Mouse (Mus musculus) ES-Bruce4 (cell line): ENCODE measurements around the gene Mettl27. TPM values are rescaled to one million over a fixed set of nuclear protein-coding genes. Genes with fewer than 3 reads are reported as not detected.
"Not testable (repeated sequence)": the region's sequence is repeated elsewhere in the genome, so short reads cannot be mapped to it uniquely, and the experiment has no call there.

Experiments
- H3K27ac ChIP-seq: 2 replicates; pipeline ENCODE4 v1.5.1; 2012; ENCODE audit warnings: low read length, inconsistent platforms; ENCODE audit not compliant: insufficient read depth
- H3K27me3 ChIP-seq: 2 replicates; pipeline ENCODE4 v1.6.1; 2012; ENCODE audit warnings: mild to moderate bottlenecking, low read length, inconsistent platforms; ENCODE audit not compliant: control insufficient read depth, poor library complexity, insufficient read depth, severe bottlenecking
- H3K36me3 ChIP-seq: 2 replicates; pipeline ENCODE4 v1.6.1; 2012; ENCODE audit warnings: inconsistent platforms, mild to moderate bottlenecking, low read length, moderate library complexity; ENCODE audit not compliant: control insufficient read depth, poor library complexity, insufficient read depth, severe bottlenecking
- H3K4me1 ChIP-seq: one replicate; pipeline ENCODE4 v1.8.1; 2011; ENCODE audit warnings: low read length; ENCODE audit not compliant: control insufficient read depth, insufficient read depth
- H3K4me3 ChIP-seq: 2 replicates; pipeline ENCODE4 v1.5.1; 2011; ENCODE audit warnings: low read depth, mild to moderate bottlenecking, low read length
- H3K9ac ChIP-seq: 2 replicates; pipeline ENCODE4 v1.6.1; 2012; ENCODE audit warnings: low read depth, mild to moderate bottlenecking, inconsistent platforms; ENCODE audit not compliant: poor library complexity, severe bottlenecking
- H3K9me3 ChIP-seq: replicated peaks from 2 replicates; pipeline ENCODE4 v1.6.1; 2012; ENCODE audit warnings: mild to moderate bottlenecking, low read length, inconsistent platforms; ENCODE audit not compliant: control insufficient read depth, poor library complexity, insufficient read depth, severe bottlenecking
- CTCF ChIP-seq: IDR thresholded peaks from one replicate; pipeline ENCODE4 v1.8.1; 2011; ENCODE audit warnings: low read depth, low read length
- EP300 ChIP-seq: IDR thresholded peaks from 2 replicates; pipeline ENCODE4 v1.6.1; 2011; ENCODE audit warnings: low read depth, low read length; ENCODE audit not compliant: insufficient read depth
- POLR2A ChIP-seq: IDR thresholded peaks from one replicate; pipeline ENCODE4 v1.8.1; 2011; ENCODE audit warnings: low read length; ENCODE audit not compliant: insufficient read depth
- polyA plus RNA-seq: library from polyadenylated mRNA; stranded (reverse); fragments of >200 nt; gene quantifications from 2 replicates; pipeline ENCODE4 v1.2.4, GENCODE M21; 2011; ENCODE audit warnings: low read depth; ENCODE audit not compliant: missing spikeins, insufficient read depth, insufficient read length

Gene Mettl27
- polyA plus RNA-seq, 1 experiment = 36.3 TPM

DNA sequence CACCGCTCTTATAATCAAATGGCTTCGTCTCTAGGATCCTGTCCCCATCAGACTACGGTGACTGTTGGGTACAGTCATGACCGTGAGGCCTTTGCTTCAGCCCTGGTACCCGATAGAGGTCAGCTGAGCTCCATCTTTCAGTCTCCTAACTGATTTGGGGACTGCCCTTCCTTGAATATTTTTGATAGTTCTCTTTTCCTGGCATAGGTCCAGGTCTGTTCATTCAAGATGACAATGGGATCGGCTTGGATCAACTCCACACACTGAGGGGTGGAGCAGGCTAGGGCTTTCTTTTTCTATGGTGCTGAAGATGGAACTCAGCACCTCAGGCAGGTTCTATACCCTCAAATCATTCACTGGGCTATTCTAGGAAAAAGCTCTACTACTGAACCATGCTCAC, 3.9 kb downstream of the Mettl27 start:
- no peaks in the 10 kb centered on the region for H3K27me3 ChIP-seq
- TF ChIP-seq EP300 = no peak
- TF ChIP-seq POLR2A = no peak
- no peak for TF ChIP-seq CTCF
- no peak overlapping the region for H3K9ac ChIP-seq
- peaks cover 30% of the 10 kb centered on the region for H3K36me3 ChIP-seq
- H3K9me3 ChIP-seq = peaks cover 19% of the 10 kb centered on the region
- no peak overlapping the region for H3K4me3 ChIP-seq
- H3K4me1 ChIP-seq = peaks cover 6% of the 10 kb centered on the region
- peak overlapping the region; percentile 90 for H3K27ac ChIP-seq

DNA sequence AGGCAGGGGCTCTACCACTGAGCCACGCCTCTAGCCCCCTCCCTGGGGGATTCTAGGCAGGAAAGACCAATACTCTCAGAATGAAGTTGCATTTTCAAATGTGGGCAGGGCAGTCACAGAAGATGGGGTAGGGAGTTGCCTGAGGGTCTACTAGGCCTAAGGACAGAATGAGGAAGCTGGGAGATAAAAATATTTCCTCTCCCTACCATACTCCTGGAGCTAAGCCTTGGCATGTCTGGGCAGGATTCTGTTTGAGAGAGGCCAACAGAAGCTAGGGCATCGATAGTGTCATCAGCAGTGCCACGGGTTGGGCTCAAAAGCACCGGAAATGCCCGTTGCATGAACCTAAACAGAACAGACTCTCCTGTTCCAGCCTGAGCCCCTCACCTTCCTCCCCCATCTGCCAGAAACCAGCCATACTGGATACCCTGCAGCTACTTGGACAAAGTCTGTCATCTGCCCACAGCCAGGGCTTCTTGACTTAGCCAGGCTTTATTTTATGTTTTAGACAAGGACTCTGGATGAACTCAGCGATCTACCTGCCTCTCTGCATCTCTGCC, 4.5 kb downstream of the Mettl27 start:
- Histone ChIP-seq H3K4me1 (peaks cover 6% of the 10 kb centered on the region), H3K9me3 (peaks cover 19% of the 10 kb centered on the region), H3K27ac (peak overlapping the region; percentile 90), H3K27me3 (no peaks in the 10 kb centered on the region), H3K4me3 (no peak overlapping the region), H3K9ac (no peak overlapping the region), H3K36me3 (peaks cover 33% of the 10 kb centered on the region)
- TF ChIP-seq CTCF (no peak), EP300 (peak; percentile 59; the same call in 1 of the 2 replicates)

DNA sequence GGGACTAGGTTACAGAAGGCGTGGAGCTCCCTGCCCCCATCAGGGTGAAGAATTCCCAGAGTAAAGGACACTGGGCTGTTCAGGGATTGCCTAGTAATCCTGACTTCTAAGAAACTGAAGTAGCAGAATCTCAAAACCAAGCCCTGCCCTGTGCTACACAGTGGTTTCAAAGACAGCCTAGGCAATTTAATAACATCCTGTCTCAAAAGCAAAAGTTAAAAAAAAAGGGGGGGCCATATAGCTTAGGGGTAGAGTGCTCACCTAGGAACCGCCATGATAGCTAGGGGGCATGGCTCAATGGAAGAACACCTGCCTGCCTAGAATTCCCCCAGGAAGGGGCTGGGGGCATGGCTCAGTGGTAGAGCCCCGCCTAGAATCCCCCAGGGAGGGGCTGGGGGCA, 6.9 kb downstream of the Mettl27 start:
- no peak for TF ChIP-seq EP300
- no peak for TF ChIP-seq CTCF
- no peak for TF ChIP-seq POLR2A
- H3K9me3 ChIP-seq = peaks cover 10% of the 10 kb centered on the region; the same call in 1 of the 2 replicates
- H3K9ac ChIP-seq = no peak overlapping the region
- H3K4me3 ChIP-seq = no peak overlapping the region
- H3K27me3 ChIP-seq = no peaks in the 10 kb centered on the region
- H3K36me3 ChIP-seq = peaks cover 23% of the 10 kb centered on the region
- H3K4me1 ChIP-seq = peaks cover 6% of the 10 kb centered on the region
- H3K27ac ChIP-seq = peak overlapping the region; percentile 75

DNA sequence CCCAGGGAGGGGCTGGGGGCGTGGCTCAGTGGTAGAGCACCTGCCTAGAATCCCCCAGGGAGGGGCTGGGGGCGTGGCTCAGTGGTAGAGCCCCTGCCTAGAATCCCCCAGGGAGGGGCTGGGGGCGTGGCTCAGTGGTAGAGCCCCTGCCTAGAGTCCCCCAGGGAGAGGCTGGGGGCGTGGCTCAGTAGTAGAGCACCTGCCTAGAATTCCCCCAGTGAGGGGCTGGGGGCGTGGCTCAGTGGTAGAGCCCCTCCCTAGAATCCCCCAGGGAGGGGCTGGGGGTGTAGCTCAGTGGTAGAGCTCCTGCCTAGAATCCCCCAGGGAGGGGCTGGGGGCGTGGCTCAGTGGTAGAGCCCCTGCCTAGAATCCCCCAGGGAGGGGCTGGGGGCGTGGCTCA, 7.4 kb downstream of the Mettl27 start:
- not testable (repeated sequence) for H3K9me3 ChIP-seq, H3K9ac ChIP-seq, H3K27me3 ChIP-seq, H3K4me3 ChIP-seq, H3K4me1 ChIP-seq, H3K27ac ChIP-seq
- H3K36me3 ChIP-seq = peaks cover 18% of the 10 kb centered on the region

DNA sequence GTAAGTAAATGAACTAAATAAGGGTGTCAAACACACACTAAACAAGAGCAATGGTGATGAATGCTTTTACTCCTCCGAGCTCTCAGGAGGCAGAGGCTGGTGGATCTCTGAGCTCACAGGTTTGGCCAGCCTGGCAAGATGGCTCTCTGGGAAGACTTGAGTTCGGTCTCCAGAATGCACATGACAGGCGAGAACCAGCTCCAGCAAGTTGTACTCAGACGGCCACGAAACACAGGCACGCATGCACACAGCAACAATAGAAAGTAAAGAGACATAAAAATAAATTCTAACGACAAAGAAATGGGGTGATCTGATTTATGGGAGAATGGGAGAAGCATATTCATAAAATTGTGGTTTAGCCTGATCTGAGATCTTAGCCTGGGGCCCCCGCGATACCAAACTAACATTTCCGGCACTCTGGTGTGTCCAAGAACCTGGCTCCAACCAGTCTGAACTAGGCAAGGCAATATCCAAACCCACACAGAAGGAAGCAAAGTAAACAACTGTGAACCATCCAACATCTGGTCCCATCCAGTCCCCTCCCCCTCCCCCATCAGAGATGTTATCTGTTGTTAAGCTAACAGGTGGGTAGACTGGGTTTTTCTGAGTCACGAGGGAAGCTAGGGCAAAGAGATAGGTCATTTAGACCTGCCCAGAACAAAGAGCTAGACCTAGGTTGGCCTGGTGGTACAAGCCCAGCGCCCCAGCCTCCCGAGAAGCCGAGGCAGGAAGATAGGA, 9.5 kb downstream of the Mettl27 start:
- Histone ChIP-seq H3K36me3 (peaks cover 11% of the 10 kb centered on the region), H3K4me1 (peaks cover 6% of the 10 kb centered on the region), H3K27ac (peak overlapping the region; percentile 88), H3K9ac (no peak overlapping the region; the same call in none of the 2 replicates), H3K27me3 (no peaks in the 10 kb centered on the region), H3K9me3 (no peaks in the 10 kb centered on the region; the same call in 1 of the 2 replicates), H3K4me3 (no peak overlapping the region)
- TF ChIP-seq EP300 (peak; percentile 88), CTCF (no peak)

DNA sequence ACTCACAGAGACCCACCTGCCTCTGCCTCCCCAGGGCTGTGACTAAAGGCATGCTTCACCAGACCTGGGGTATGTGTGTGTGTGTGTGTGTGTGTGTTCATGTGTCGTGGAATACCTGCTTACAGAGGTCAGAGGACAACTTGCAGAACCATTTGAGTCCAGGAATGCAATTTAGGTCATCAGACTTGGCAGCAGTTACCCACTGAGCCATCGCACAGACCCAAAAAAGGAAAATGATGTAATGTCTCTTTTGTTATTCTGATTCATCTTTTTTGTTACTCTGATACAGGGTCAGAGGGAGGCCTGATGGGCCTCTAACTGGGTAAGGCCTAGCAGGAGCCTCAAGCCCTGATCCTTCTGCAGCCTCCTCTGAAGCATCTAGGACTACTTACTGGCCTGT, 10.6 kb downstream of the Mettl27 start:
- Histone ChIP-seq H3K9ac (peak overlapping the region; percentile 27; the same call in 1 of the 2 replicates), H3K4me1 (peaks cover 6% of the 10 kb centered on the region), H3K9me3 (no peaks in the 10 kb centered on the region; the same call in 1 of the 2 replicates), H3K27ac (peak overlapping the region; percentile 88), H3K4me3 (peak overlapping the region; percentile 35), H3K36me3 (peaks cover 11% of the 10 kb centered on the region), H3K27me3 (no peaks in the 10 kb centered on the region)
- TF ChIP-seq EP300 (peak; percentile 53; the same call in 1 of the 2 replicates), CTCF (no peak)
